In the genomic region with DNA sequence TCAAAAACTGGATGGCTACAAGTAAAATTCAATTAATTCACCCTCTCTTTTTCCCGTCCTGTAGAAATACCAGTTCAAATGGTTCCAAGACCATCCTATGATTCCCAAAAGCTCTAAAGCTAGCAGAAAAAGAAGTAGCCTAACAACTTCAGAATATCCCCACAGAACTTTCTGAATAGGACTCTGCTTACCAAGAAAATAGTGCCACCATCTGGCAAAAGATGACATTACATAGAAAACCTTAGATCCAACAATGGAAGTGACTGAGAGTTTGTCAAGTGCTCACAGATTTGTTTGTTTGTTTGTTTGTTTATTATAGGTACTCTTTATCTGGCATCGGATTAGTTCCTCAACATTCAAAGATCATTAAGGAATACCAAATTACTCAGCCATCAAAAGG, we compare ENCODE assay signal across 12 mouse cellular contexts.
DNase-seq lines count a peak whose midpoint lies in the region; ATAC-seq lines count a peak whose summit lies in the region.
"Had no signal": no experiment of that assay in that cellular context is flagged by ENCODE, and none has a peak within 500 bp of the region (broad histone marks: within the 10 kb centered on the region; RNA-seq: fewer than 3 reads in every experiment).

No protein-coding gene starts in this region.

- no peak overlapping the region for H3K9ac ChIP-seq in kidney, embryonic 16.5 days (replicated peaks; ENCODE audit: low read length)
- no peak overlapping the region for H3K9ac ChIP-seq in midbrain, embryonic 11.5 days (ENCODE audit: low read length)
- H3K9ac ChIP-seq: embryonic facial prominence, embryonic 15.5 days had no signal

- DNase-seq in kidney, adult 9 months, result peak; percentile 32
- DNase-seq in A20 (ENCODE audit: low read depth, low spot score), result peak; percentile 63
- DNase-seq in Muller cell, postnatal 12 days (ENCODE audit: inconsistent ontology term), result peak; percentile 6
- DNase-seq in midbrain, embryonic 11.5 days (ENCODE audit: low spot score, missing footprints), result no peak
- no peak for DNase-seq in spleen, postnatal 4 days (ENCODE audit: low spot score in 2 of 2)
- DNase-seq in adrenal gland, postnatal 10 days, result no peak
- DNase-seq: adrenal gland, postnatal 25 days; gastrocnemius, postnatal 36 days had no signal

- no peak overlapping the region for H3K27ac ChIP-seq in kidney, embryonic 16.5 days (ENCODE audit: low read length)
- H3K27ac ChIP-seq in midbrain, embryonic 11.5 days (ENCODE audit: low read depth, low read length), result no peak overlapping the region
- H3K27ac ChIP-seq: embryonic facial prominence, embryonic 15.5 days had no signal

- no peak for ATAC-seq in kidney, embryonic 16.5 days (ENCODE audit: low FRiP score, low TSS enrichment)
- 0 out of 2 replicates have a peak, but pooled peaks have one; percentile 47 for ATAC-seq in granulocyte monocyte progenitor cell, adult 5-6 weeks (replicated peaks; ENCODE audit: poor library complexity, severe bottlenecking)
- no peak for ATAC-seq in midbrain, embryonic 11.5 days (ENCODE audit: low FRiP score)

- WGBS in kidney, embryonic 16.5 days, result 45% methylated on average over 2 of the region's 2 CpGs
- 45% methylated on average over 2 of the region's 2 CpGs for WGBS in midbrain, embryonic 11.5 days

- H3K36me3 ChIP-seq in kidney, embryonic 16.5 days (ENCODE audit: insufficient read depth, low read length), result no peaks in the 10 kb centered on the region
- no peaks in the 10 kb centered on the region for H3K36me3 ChIP-seq in midbrain, embryonic 11.5 days (ENCODE audit: control insufficient read depth, insufficient read depth, low read length)
- H3K36me3 ChIP-seq: embryonic facial prominence, embryonic 15.5 days had no signal

- H3K9me3 ChIP-seq in kidney, embryonic 16.5 days (ENCODE audit: low read length), result no peaks in the 10 kb centered on the region
- H3K9me3 ChIP-seq in midbrain, embryonic 11.5 days (ENCODE audit: control insufficient read depth, low read length), result peaks cover 7% of the 10 kb centered on the region; the same call in 1 of the 2 replicates
- H3K9me3 ChIP-seq: embryonic facial prominence, embryonic 15.5 days had no signal

- no peak overlapping the region for H3K4me3 ChIP-seq in kidney, embryonic 16.5 days (ENCODE audit: low read length)
- no peak overlapping the region for H3K4me3 ChIP-seq in midbrain, embryonic 11.5 days (ENCODE audit: low read depth, low read length)
- H3K4me3 ChIP-seq: embryonic facial prominence, embryonic 15.5 days had no signal

- H3K4me2 ChIP-seq in kidney, embryonic 16.5 days (replicated peaks; ENCODE audit: low read depth, low read length), result no peak overlapping the region
- H3K4me2 ChIP-seq in midbrain, embryonic 11.5 days, result no peak overlapping the region
- H3K4me2 ChIP-seq: embryonic facial prominence, embryonic 15.5 days; liver, embryonic 11.5 days had no signal

- H3K27me3 ChIP-seq in kidney, embryonic 16.5 days (ENCODE audit: insufficient read depth, low read length), result no peaks in the 10 kb centered on the region
- no peaks in the 10 kb centered on the region for H3K27me3 ChIP-seq in midbrain, embryonic 11.5 days (ENCODE audit: control insufficient read depth, insufficient read depth, low read length)
- H3K27me3 ChIP-seq: embryonic facial prominence, embryonic 15.5 days had no signal

- H3K4me1 ChIP-seq in kidney, embryonic 16.5 days (ENCODE audit: insufficient read depth, low read length), result no peaks in the 10 kb centered on the region
- no peaks in the 10 kb centered on the region for H3K4me1 ChIP-seq in midbrain, embryonic 11.5 days (ENCODE audit: control insufficient read depth, insufficient read depth, low read length)
- H3K4me1 ChIP-seq: embryonic facial prominence, embryonic 15.5 days had no signal

Comparison
In these comparisons a context has a peak if more than half of its experiments do, and no peak if none do; other contexts are left out.
1. DNase-seq: peak in kidney, adult 9 months (single experiment), A20 (single experiment) and Muller cell, postnatal 12 days (single experiment); none in midbrain, embryonic 11.5 days (single experiment), spleen, postnatal 4 days (0 of 2) and adrenal gland, postnatal 10 days (single experiment).